ENCODE assay signal across 16 mouse cellular contexts in genomic region chr4:107075456-107075855, GRCm38 (mm10). TPM values are rescaled to one million over a fixed set of nuclear protein-coding genes. Genes with fewer than 3 reads are reported as not detected.
DNase-seq lines count a peak whose midpoint lies in the region; ATAC-seq and TF ChIP-seq lines count a peak whose summit lies in the region.
"Had no signal": no experiment of that assay in that cellular context is flagged by ENCODE, and none has a peak within 500 bp of the region (broad histone marks: within the 10 kb centered on the region; RNA-seq: fewer than 3 reads in every experiment).

No protein-coding gene starts in this region.

- no peak for ATAC-seq in intestine, embryonic 15.5 days
- no peak for ATAC-seq in intestine, postnatal 0 days
- ATAC-seq in stomach, embryonic 14.5 days (ENCODE audit: insufficient number of reproducible peaks, insufficient read depth, low FRiP score, low read depth), result no peak
- ATAC-seq in stomach, postnatal 0 days (ENCODE audit: low FRiP score, low TSS enrichment), result no peak; the same call in 1 of the 2 replicates
- no peak for ATAC-seq in midbrain, postnatal 0 days (ENCODE audit: low FRiP score)
- no peak for ATAC-seq in megakaryocyte-erythroid progenitor cell, adult 5-6 weeks (replicated peaks; ENCODE audit: low FRiP score, low TSS enrichment, poor library complexity, severe bottlenecking)

- H3K27ac ChIP-seq in intestine, embryonic 15.5 days, result peak overlapping the region; percentile 11; the same call in 1 of the 2 replicates
- no peak overlapping the region for H3K27ac ChIP-seq in intestine, postnatal 0 days (ENCODE audit: low read depth, low read length)
- H3K27ac ChIP-seq in stomach, embryonic 14.5 days (ENCODE audit: low read length), result peak overlapping the region; percentile 36; the same call in 1 of the 2 replicates
- no peak overlapping the region for H3K27ac ChIP-seq in stomach, postnatal 0 days (replicated peaks)
- H3K27ac ChIP-seq in midbrain, postnatal 0 days (ENCODE audit: low read depth, low read length), result peak overlapping the region; percentile 39
- H3K27ac ChIP-seq: embryonic facial prominence, embryonic 12.5 days; hindbrain, embryonic 15.5 days had no signal

- no peak overlapping the region for H3K9ac ChIP-seq in intestine, embryonic 15.5 days
- H3K9ac ChIP-seq in intestine, postnatal 0 days (ENCODE audit: low read depth, low read length), result no peak overlapping the region
- no peak overlapping the region for H3K9ac ChIP-seq in stomach, embryonic 14.5 days (replicated peaks; ENCODE audit: low read depth, low read length)
- H3K9ac ChIP-seq in stomach, postnatal 0 days (ENCODE audit: low read length), result no peak overlapping the region
- no peak overlapping the region for H3K9ac ChIP-seq in midbrain, postnatal 0 days (replicated peaks; ENCODE audit: low read length, poor library complexity, severe bottlenecking)
- H3K9ac ChIP-seq: embryonic facial prominence, embryonic 12.5 days; hindbrain, embryonic 15.5 days had no signal

- no peaks in the 10 kb centered on the region for H3K36me3 ChIP-seq in intestine, embryonic 15.5 days
- no peaks in the 10 kb centered on the region for H3K36me3 ChIP-seq in intestine, postnatal 0 days (ENCODE audit: control insufficient read depth, insufficient read depth)
- H3K36me3 ChIP-seq in stomach, embryonic 14.5 days (ENCODE audit: control insufficient read depth, insufficient read depth, low read length), result no peaks in the 10 kb centered on the region
- H3K36me3 ChIP-seq in stomach, postnatal 0 days (ENCODE audit: control insufficient read depth, insufficient read depth, low read length), result no peaks in the 10 kb centered on the region
- no peaks in the 10 kb centered on the region for H3K36me3 ChIP-seq in midbrain, postnatal 0 days (ENCODE audit: insufficient read depth, low read length)
- H3K36me3 ChIP-seq: embryonic facial prominence, embryonic 12.5 days; hindbrain, embryonic 15.5 days had no signal

- no peaks in the 10 kb centered on the region for H3K27me3 ChIP-seq in intestine, embryonic 15.5 days (replicated peaks)
- no peaks in the 10 kb centered on the region for H3K27me3 ChIP-seq in intestine, postnatal 0 days (replicated peaks; ENCODE audit: control insufficient read depth, insufficient read depth, low read length)
- H3K27me3 ChIP-seq in stomach, embryonic 14.5 days (ENCODE audit: control insufficient read depth, insufficient read depth, low read length), result no peaks in the 10 kb centered on the region
- H3K27me3 ChIP-seq in stomach, postnatal 0 days (ENCODE audit: control insufficient read depth, insufficient read depth, low read length), result no peaks in the 10 kb centered on the region
- no peaks in the 10 kb centered on the region for H3K27me3 ChIP-seq in midbrain, postnatal 0 days (ENCODE audit: insufficient read depth, low read length)
- H3K27me3 ChIP-seq: CH12.LX; embryonic facial prominence, embryonic 12.5 days; hindbrain, embryonic 15.5 days had no signal

- WGBS in intestine, embryonic 15.5 days, result 40% methylated on average over 5 of the region's 5 CpGs
- 62% methylated on average over 5 of the region's 5 CpGs for WGBS in intestine, postnatal 0 days
- 38% methylated on average over 5 of the region's 5 CpGs for WGBS in stomach, embryonic 14.5 days
- 44% methylated on average over 5 of the region's 5 CpGs for WGBS in stomach, postnatal 0 days
- WGBS in midbrain, postnatal 0 days, result 30% methylated on average over 5 of the region's 5 CpGs

- no peaks in the 10 kb centered on the region for H3K4me1 ChIP-seq in intestine, embryonic 15.5 days (replicated peaks)
- H3K4me1 ChIP-seq in intestine, postnatal 0 days (replicated peaks; ENCODE audit: control insufficient read depth, insufficient read depth, low read length), result no peaks in the 10 kb centered on the region
- 0 out of 2 replicates have a peak, but pooled peaks cover 3% of the 10 kb centered on the region for H3K4me1 ChIP-seq in stomach, embryonic 14.5 days (ENCODE audit: control insufficient read depth, insufficient read depth, low read length)
- H3K4me1 ChIP-seq in stomach, postnatal 0 days (replicated peaks; ENCODE audit: control insufficient read depth, insufficient read depth), result no peaks in the 10 kb centered on the region
- H3K4me1 ChIP-seq in midbrain, postnatal 0 days (ENCODE audit: insufficient read depth, low read length), result no peaks in the 10 kb centered on the region
- H3K4me1 ChIP-seq: hindbrain, embryonic 15.5 days had no signal

- TF ChIP-seq EP300 in stomach, postnatal 0 days (optimal IDR thresholded peaks at IDR 0.05), result no peak

- no peak for TF ChIP-seq CTCF in intestine, postnatal 0 days (IDR thresholded peaks at IDR 0.05; ENCODE audit: low read depth)
- TF ChIP-seq CTCF in stomach, postnatal 0 days (IDR thresholded peaks at IDR 0.05; ENCODE audit: low read depth), result no peak
- no peak for TF ChIP-seq CTCF in midbrain, postnatal 0 days (IDR thresholded peaks at IDR 0.05)

- no peaks in the 10 kb centered on the region for H3K9me3 ChIP-seq in intestine, embryonic 15.5 days
- H3K9me3 ChIP-seq in intestine, postnatal 0 days (ENCODE audit: control insufficient read depth), result no peaks in the 10 kb centered on the region
- H3K9me3 ChIP-seq in stomach, embryonic 14.5 days (ENCODE audit: control insufficient read depth, low read depth, low read length), result no peaks in the 10 kb centered on the region
- no peaks in the 10 kb centered on the region for H3K9me3 ChIP-seq in stomach, postnatal 0 days (ENCODE audit: control insufficient read depth, low read length)
- H3K9me3 ChIP-seq in midbrain, postnatal 0 days (ENCODE audit: low read length), result no peaks in the 10 kb centered on the region
- H3K9me3 ChIP-seq: embryonic facial prominence, embryonic 12.5 days; hindbrain, embryonic 15.5 days had no signal

- no peak for DNase-seq in stomach, postnatal 0 days (ENCODE audit: low spot score)
- no peak for DNase-seq in midbrain, postnatal 0 days (ENCODE audit: low spot score)
- no peak for DNase-seq in cerebellum, postnatal 10 days
- DNase-seq: cerebellum, adult 9-10 months; gastrocnemius, postnatal 10 days; liver; thymus, postnatal 14 days had no signal

- H3K4me3 ChIP-seq in intestine, embryonic 15.5 days (replicated peaks), result no peak overlapping the region
- H3K4me3 ChIP-seq in intestine, postnatal 0 days (ENCODE audit: low read depth, low read length), result no peak overlapping the region
- no peak overlapping the region for H3K4me3 ChIP-seq in stomach, embryonic 14.5 days (ENCODE audit: low read depth, low read length)
- H3K4me3 ChIP-seq in stomach, postnatal 0 days (ENCODE audit: low read depth, low read length), result no peak overlapping the region
- no peak overlapping the region for H3K4me3 ChIP-seq in midbrain, postnatal 0 days (ENCODE audit: low read depth, low read length)
- H3K4me3 ChIP-seq: embryonic facial prominence, embryonic 12.5 days; hindbrain, embryonic 15.5 days had no signal

- H3K4me2 ChIP-seq in intestine, embryonic 15.5 days (replicated peaks), result no peak overlapping the region
- no peak overlapping the region for H3K4me2 ChIP-seq in intestine, postnatal 0 days (replicated peaks; ENCODE audit: low read depth)
- H3K4me2 ChIP-seq in stomach, embryonic 14.5 days (replicated peaks; ENCODE audit: low read depth, low read length), result no peak overlapping the region
- H3K4me2 ChIP-seq in stomach, postnatal 0 days (replicated peaks; ENCODE audit: low read depth), result no peak overlapping the region
- no peak overlapping the region for H3K4me2 ChIP-seq in midbrain, postnatal 0 days (ENCODE audit: low read depth, low read length, poor library complexity, severe bottlenecking)
- H3K4me2 ChIP-seq: embryonic facial prominence, embryonic 12.5 days; heart, embryonic 11.5 days; hindbrain, embryonic 15.5 days had no signal

RNA-seq across cellular contexts. Expression of gene Cyb5rl, which starts 8.7 kb away (rescaled TPM):
- 6.1 and 6.6 TPM in 2 replicates for polyA plus RNA-seq in intestine, embryonic 15.5 days (2015; fragmentation: Nextera tagmentation; extraction: Ambion mirVana)
- 3.6 and 4.0 TPM in 2 replicates for polyA plus RNA-seq in intestine, postnatal 0 days (2015; fragmentation: Nextera tagmentation; extraction: Ambion mirVana)
- 4.9 and 7.4 TPM in 2 replicates for polyA plus RNA-seq in stomach, embryonic 14.5 days (2014; fragmentation: Nextera tagmentation; extraction: Ambion mirVana)
- polyA plus RNA-seq in stomach, postnatal 0 days (2015; fragmentation: Nextera tagmentation; extraction: Ambion mirVana), result 5.6 and 6.2 TPM in 2 replicates
- total RNA-seq in midbrain, postnatal 0 days (2014; rRNA removed), result 5.1 and 20.5 TPM in 2 replicates
- polyA plus RNA-seq in midbrain, postnatal 0 days (2015; fragmentation: Nextera tagmentation; extraction: Ambion mirVana), result 4.6 and 5.6 TPM in 2 replicates
- 8.1 and 11.5 TPM in 2 replicates for total RNA-seq in megakaryocyte-erythroid progenitor cell, adult 5-6 weeks (2014; fragmentation: Nextera tagmentation)
- total RNA-seq in megakaryocyte-erythroid progenitor cell, adult 5-6 weeks (2017), result 6.6 and 12.8 TPM in 2 replicates

RNA-seq across cellular contexts. Expression of gene Mrpl37, which starts 8.8 kb away (rescaled TPM):
- 103 and 115 TPM in 2 replicates for polyA plus RNA-seq in intestine, embryonic 15.5 days (2015; fragmentation: Nextera tagmentation; extraction: Ambion mirVana)
- 51.4 and 52.8 TPM in 2 replicates for polyA plus RNA-seq in intestine, postnatal 0 days (2015; fragmentation: Nextera tagmentation; extraction: Ambion mirVana)
- 110 and 111 TPM in 2 replicates for polyA plus RNA-seq in stomach, embryonic 14.5 days (2014; fragmentation: Nextera tagmentation; extraction: Ambion mirVana)
- polyA plus RNA-seq in stomach, postnatal 0 days (2015; fragmentation: Nextera tagmentation; extraction: Ambion mirVana), result 52.6 and 54.6 TPM in 2 replicates
- total RNA-seq in midbrain, postnatal 0 days (2014; rRNA removed), result 51.7 and 53.3 TPM in 2 replicates
- 71.5 and 76.7 TPM in 2 replicates for polyA plus RNA-seq in midbrain, postnatal 0 days (2015; fragmentation: Nextera tagmentation; extraction: Ambion mirVana)
- total RNA-seq in megakaryocyte-erythroid progenitor cell, adult 5-6 weeks (2014; fragmentation: Nextera tagmentation), result 104 and 107 TPM in 2 replicates
- total RNA-seq in megakaryocyte-erythroid progenitor cell, adult 5-6 weeks (2017), result 61.0 and 78.5 TPM in 2 replicates

RNA-seq across cellular contexts. Expression of gene Cdcp2, which starts 21.2 kb away (rescaled TPM):
- polyA plus RNA-seq in intestine, embryonic 15.5 days (2015; fragmentation: Nextera tagmentation; extraction: Ambion mirVana), result not detected in 2 replicates
- not detected in 2 replicates for polyA plus RNA-seq in intestine, postnatal 0 days (2015; fragmentation: Nextera tagmentation; extraction: Ambion mirVana)
- not detected in 2 replicates for polyA plus RNA-seq in stomach, embryonic 14.5 days (2014; fragmentation: Nextera tagmentation; extraction: Ambion mirVana)
- polyA plus RNA-seq in stomach, postnatal 0 days (2015; fragmentation: Nextera tagmentation; extraction: Ambion mirVana), result not detected in 2 replicates
- 0.22 TPM in 1 of 2 replicates, not detected in the other for total RNA-seq in midbrain, postnatal 0 days (2014; rRNA removed)
- polyA plus RNA-seq in midbrain, postnatal 0 days (2015; fragmentation: Nextera tagmentation; extraction: Ambion mirVana), result 0.06 and 0.12 TPM in 2 replicates
- total RNA-seq in megakaryocyte-erythroid progenitor cell, adult 5-6 weeks (2014; fragmentation: Nextera tagmentation), result not detected in 2 replicates
- total RNA-seq in megakaryocyte-erythroid progenitor cell, adult 5-6 weeks (2017), result not detected in 2 replicates
- total RNA-seq: gastrocnemius, postnatal 10 days had no signal
- polyA plus RNA-seq: heart, embryonic 11.5 days; lung, embryonic 16.5 days had no signal

Comparison
In these comparisons a context has a peak if more than half of its experiments do, and no peak if none do; other contexts are left out.
1. H3K27ac ChIP-seq: peak in intestine, embryonic 15.5 days (single experiment), stomach, embryonic 14.5 days (single experiment) and midbrain, postnatal 0 days (single experiment); none in intestine, postnatal 0 days (single experiment) and stomach, postnatal 0 days (single experiment).